Mouse (Mus musculus): Measurements from ENCODE around the gene Ccdc127. TPM values are rescaled to one million over a fixed set of nuclear protein-coding genes. Genes with fewer than 3 reads are reported as not detected.

The Ccdc127 gene
- 2.1 and 2.8 TPM in 2 replicates for polyA plus RNA-seq (2012; rRNA removed)

DNA sequence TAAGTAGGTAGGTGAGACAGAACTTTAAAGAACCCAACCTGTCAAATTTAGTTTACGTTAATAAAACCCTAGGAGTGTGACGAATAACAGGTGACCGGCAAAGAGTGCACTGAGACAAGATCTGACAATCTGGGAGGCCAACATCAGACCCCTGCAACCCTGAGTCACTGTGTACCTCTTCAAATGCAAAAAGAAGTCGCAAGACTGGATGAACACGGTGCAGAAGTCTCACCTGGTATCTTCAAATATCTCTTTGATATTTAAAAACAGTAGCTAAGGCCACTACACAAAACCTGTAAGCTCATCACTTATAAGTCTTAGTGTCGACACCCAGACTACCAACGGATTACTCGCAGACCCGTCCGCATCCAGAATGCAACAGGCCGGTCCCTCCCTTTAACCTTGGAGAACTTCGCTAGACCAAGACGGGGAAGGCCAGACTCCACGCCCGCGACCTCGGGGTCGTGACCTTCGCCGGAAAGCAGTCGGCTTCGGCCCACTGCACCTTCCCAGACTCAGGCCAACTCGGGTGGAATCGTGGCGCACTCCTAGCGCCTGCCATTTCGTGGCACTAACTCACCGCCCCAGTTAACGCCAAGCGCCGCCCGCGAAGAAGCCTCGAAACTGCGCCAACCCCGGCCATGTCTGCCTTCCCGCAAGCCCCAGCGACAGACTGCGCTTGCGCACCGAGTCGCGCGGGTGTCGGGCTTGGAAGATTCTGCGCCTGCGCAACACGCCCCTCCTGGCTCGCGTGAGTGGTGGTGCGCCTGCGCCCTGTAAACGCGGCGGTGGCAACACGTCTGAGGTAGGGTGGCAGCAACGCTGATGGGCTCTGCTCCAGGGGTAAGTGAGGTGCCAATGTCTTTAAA is at the start of gene Ccdc127, which contains the start of gene Sdha:
Ccdc127 (plus strand) TSS at position 744 of the 869 bp plus-strand sequence.
Sdha (minus strand) TSS at position 715 of the 869 bp plus-strand sequence.
- under 1% methylated on average over 57 of the region's 57 CpGs for WGBS
- peak; percentile 78 for DNase-seq (ENCODE audit: low read depth, low spot score)

DNA sequence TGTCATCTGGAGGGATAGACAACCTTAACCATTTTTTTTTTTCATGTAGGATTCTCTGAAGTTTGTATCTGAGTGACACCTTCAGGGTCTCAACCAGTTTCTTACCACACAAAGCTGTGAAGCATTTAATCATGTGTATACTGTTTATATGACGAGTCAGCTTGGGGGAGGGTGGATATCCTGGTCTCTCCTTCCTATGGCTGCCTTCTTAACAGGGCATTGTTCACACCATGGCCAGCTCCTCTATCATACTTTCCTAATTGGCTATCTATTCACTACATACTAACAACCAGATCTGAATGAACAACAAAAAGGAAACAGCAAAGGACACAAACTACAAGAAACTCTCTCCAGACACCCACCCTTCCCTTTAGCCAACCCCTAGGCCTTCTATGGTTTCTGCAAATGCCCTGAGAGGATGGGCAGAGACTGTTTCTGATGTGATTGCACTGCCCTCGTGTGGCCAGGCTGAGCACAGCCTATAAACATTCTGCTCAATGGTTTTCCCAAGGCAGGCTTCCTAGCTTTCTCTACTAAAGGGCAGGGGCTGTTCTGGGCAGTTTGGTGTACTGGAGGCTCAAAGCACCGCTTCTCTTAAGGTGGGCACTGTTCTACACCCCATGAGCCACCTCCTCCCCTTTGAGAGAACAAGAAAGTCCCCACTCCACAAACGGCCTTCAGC is 49.0 kb upstream of the Ccdc127 start:
- DNase-seq (ENCODE audit: low read depth, low spot score): peak; percentile 46
- 25% methylated on average over 4 of the region's 4 CpGs for WGBS

DNA sequence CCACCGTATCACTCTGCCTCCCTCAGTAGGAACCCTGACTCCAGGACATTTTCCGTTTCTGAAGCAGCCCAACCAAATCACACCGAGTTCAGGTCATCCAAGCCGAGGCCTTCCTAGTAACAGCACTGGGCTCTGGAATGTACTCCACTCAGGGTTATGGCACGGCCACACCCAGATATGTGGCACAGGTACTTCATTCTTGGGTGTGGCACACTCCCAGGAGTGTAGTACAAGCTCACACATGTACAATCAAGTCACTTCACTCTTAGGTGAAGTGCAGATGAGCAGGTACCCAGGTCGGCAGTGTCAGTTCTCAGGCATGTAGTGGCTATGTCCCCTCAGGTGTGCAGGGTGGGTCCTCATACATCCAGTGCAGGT is 48.5 kb upstream of the Ccdc127 start:
- 36% methylated on average over 6 of the region's 6 CpGs for WGBS
- no peak for DNase-seq (ENCODE audit: low read depth, low spot score)

GRCm38 (mm10) chr13:74302050-74303037 is 47.8 kb upstream of the Ccdc127 start:
- 68% methylated on average over 10 of the region's 10 CpGs for WGBS
- DNase-seq (ENCODE audit: low read depth, low spot score): no peak

DNA sequence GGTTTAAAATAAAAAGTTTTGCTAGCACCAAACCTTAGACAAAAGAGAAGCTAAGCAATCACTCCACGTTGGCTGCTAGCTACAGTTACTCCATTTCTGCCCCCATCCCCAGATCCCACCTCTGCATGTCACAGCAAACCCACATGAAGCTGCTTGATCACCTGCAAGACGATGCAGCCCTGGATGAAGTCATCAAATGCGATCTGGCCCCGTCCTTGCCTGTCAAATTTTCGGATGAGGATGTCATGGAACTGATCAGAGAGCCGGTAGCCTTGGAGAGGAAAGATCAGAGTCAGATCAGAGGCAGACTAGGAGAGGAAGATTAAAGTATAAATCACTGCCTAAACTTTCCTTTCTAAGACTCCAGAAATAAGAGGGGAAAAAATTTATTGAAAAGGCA is 44.7 kb upstream of the Ccdc127 start:
- 89% methylated on average over 6 of the region's 6 CpGs for WGBS
- DNase-seq (ENCODE audit: low read depth, low spot score): no peak

DNA sequence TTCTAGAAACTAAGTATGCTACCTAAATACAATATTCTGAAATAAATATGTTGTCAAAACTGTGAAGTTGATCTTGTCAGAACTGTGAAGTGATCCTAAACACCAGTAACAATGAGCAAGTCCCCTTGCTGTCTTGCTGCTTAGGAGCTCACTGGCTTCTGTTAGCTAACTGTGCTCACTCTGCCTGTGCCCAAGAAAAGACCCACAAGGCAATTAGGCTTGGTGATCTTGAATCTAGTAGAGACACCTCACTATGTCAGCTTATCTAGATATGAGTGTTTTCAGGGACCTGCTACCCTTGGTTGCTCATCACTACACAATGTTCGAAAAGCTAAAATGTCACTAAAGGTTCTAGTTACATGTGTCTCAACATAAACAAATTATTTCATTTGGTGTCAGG is 44.3 kb upstream of the Ccdc127 start:
- 90% methylated on average over 1 of the region's 1 CpGs for WGBS

GRCm38 (mm10) chr13:74314616-74315015 is 35.5 kb upstream of the Ccdc127 start:
- 94% methylated on average over 3 of the region's 3 CpGs for WGBS

More for the DNA sequence above, 44.3 kb upstream of the Ccdc127 start:
- DNase-seq (ENCODE audit: low read depth, low spot score): no peak

GRCm38 (mm10) chr13:74316386-74316785 is 33.7 kb upstream of the Ccdc127 start:
- 15% methylated on average over 4 of the region's 4 CpGs for WGBS
- DNase-seq (ENCODE audit: low read depth, low spot score): no peak

More at GRCm38 (mm10) chr13:74314616-74315015, 35.5 kb upstream of the Ccdc127 start:
- DNase-seq (ENCODE audit: low read depth, low spot score): no peak

- no peak for DNase-seq (ENCODE audit: low read depth, low spot score)
- WGBS: 1% methylated on average over 15 of the region's 15 CpGs
These were observed 33.3 kb upstream of the Ccdc127 start for GRCm38 (mm10) chr13:74316789-74317169.

GRCm38 (mm10) chr13:74317170-74317849 is 32.8 kb upstream of the Ccdc127 start, which contains the start of gene Pdcd6:
Gene Pdcd6 (minus strand): TSS chr13:74317580.
- peak; percentile 100 for DNase-seq (ENCODE audit: low read depth, low spot score)
- under 1% methylated on average over 36 of the region's 36 CpGs for WGBS

DNA sequence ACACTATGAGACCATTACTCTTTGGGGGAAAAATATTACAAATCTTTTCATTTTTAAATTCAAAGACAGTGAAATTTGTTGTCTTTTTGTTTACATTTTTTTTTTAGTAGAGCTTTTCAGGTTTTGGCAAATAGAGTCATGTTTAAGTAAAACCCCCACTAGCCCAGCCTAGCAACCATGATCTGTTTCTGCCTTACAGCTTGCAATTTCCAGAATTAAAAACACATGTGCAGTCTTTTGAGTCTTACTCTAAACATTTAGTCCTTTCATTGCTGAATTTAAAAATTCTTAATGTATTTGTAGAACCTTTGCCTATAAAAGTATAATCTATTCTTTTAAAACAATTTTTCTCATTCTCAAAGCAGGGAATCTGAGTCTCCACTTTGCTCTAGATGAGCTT is 20.8 kb upstream of the Ccdc127 start:
- DNase-seq (ENCODE audit: low read depth, low spot score): no peak

DNA sequence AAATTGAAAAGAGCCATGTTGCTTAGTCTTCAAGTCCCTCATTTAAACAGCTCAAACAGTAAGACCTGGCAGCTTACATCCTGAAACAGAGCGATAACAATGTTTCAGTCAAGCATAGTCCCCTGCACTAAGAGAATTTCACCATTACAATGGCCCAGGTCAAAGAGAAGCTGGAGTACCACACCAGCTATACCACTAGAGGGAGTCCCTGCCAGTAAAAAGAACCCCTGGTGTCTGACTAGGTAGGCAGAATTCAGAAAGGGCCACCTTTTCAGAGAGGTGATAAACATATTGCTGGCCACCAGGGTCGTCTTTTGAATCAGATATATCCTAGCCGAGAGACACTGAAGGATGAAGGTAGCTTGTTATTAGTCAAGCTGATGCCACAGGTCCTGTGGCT is 9.1 kb upstream of the Ccdc127 start:
- WGBS: 41% methylated on average over 3 of the region's 3 CpGs

GRCm38 (mm10) chr13:74350435-74350906 is 362 bp downstream of the Ccdc127 start:
- WGBS: 1% methylated on average over 15 of the region's 15 CpGs
- peak; percentile 19 for DNase-seq (ENCODE audit: low read depth, low spot score)

More for the DNA sequence above, 9.1 kb upstream of the Ccdc127 start:
- no peak for DNase-seq (ENCODE audit: low read depth, low spot score)

GRCm38 (mm10) chr13:74356491-74356890 is 6.4 kb downstream of the Ccdc127 start:
- DNase-seq (ENCODE audit: low read depth, low spot score): no peak
- WGBS: 96% methylated on average over 13 of the region's 13 CpGs

DNA sequence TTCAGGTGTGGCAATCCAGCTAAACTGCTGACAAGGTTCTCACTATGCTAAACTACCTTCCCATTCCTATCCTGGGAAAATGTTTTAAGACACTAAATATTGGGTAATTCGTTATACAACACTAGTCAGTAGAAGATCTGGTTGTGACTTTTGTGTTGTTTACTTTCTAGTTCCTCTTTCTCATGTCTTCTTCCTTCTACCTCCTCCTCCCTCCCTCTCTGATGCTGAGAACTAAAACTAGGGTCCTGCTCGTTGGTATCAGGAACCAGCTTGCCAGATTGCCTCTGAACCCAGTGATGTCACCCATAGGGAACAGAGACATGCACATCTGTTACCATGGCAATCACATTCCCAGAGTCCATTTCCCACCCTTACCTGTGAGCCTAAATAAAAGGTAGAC is 12.1 kb downstream of the Ccdc127 start:
- 58% methylated on average over 2 of the region's 2 CpGs for WGBS
- no peak for DNase-seq (ENCODE audit: low read depth, low spot score)

DNA sequence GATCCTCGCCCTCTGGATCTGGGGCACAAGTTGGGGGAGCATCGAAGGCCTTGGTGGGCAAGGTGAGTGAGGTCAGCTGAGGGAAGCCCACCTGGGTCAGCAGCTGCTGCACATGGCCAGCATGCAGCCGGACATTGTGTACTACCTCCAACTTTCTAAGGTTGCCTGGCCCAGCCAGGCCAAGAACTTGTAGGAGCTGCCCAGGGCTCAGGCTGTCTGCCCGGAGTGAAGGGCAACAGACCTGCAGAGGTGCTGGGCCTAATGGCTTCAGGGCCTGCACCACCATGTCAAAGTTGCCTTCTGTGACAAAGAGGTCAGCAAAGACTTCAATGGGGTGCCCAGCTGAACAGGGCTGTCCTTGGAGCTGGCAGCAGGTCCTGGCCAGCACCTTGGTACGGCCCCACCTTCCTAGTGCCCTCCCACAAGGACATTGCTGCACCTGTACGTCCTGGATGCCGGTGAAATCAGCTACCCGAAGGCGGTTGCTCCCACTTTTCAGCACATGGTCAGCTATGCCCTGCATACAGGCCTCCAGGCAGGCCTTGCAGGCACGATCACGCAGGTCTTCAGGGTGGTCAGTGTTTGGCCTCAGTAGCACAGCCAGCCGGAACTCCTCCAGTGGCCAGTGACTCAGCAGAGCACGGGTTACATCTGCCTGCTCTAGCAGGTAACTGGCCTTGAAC is 13.2 kb downstream of the Ccdc127 start:
- DNase-seq (ENCODE audit: low read depth, low spot score): no peak
- WGBS: 75% methylated on average over 13 of the region's 13 CpGs

- 58% methylated on average over 8 of the region's 8 CpGs for WGBS
- no peak for DNase-seq (ENCODE audit: low read depth, low spot score)
These were observed 13.7 kb downstream of the Ccdc127 start, which contains the start of gene Lrrc14b for GRCm38 (mm10) chr13:74363859-74364235. Gene Lrrc14b (minus strand): TSS chr13:74364005.

DNA sequence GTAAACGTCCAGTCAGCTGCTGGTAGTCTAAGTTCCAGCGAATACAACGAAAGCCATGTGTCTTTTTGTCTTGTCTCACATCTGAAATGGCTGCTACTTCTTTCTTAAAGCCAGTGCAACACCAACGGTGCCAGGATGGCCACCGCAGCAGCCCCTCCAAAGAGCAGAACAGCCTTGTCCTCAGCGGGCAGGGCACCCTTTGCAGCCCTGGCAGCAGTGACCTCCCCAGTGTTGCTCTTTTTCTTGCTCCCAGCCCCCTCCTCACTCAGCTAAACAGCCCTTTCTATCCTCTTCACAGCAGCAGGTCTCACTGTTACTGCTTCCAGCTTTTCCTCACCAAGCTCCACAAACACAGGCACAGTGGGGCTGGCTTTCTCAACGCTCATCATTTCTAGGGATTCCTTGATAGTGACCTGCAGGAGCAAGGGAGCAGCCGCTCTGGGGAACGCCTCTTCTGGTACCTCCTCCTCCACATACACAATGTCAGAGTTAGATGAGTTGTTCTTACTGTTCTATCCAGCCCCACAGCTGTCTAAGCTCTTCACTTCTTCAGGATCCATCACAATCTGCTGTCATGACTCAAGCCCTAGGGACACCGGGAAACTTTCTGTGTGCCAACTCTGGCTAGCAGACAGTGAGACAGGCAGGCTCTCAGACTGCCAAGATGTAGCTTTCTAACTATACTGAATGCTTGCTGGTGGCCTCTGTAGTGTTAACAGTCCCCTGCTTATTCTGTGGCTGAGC is 31.6 kb downstream of the Ccdc127 start:
- no peak for DNase-seq (ENCODE audit: low read depth, low spot score)
- 69% methylated on average over 10 of the region's 10 CpGs for WGBS

Data from large intestine, adult 2 months (tissue).